Mouse (Mus musculus): Measurements from ENCODE around the gene Ehd4. TPM values are rescaled to one million over a fixed set of nuclear protein-coding genes. Genes with fewer than 3 reads are reported as not detected.

The Ehd4 gene
- total and polyA plus RNA-seq, 3 experiments = 8.1 to 27.7 (median 9.8) TPM

DNA sequence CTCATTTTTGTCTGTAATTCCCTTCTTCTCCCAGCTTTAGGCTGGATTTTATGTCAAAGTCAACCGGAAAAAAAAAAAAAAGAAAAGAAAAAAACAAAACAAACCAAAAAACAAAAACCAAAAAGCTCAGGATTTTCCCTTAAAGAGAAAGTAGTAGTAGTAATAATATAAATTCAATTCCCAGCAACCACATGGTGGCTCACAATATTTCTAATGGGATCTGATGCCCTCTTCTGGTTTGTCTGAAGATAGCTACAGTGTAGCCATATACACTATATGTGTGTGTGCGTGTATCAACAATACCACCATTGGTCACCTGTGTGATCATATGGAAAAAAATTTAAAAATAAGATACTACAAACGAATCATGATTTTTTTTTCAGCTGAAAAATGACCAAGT, 15.0 kb upstream of the Ehd4 start:
- dilution Hi-C loops (cut with MboI; ENCODE audit: extremely low pct_ligation_motif_present, extremely low pct_unique_long_range_greater_than_20kb, low sequenced_read_pairs) (no loop called here), in situ Hi-C loops (cut with MboI; ENCODE audit: low pct_ligation_motif_present, low pct_unique_long_range_greater_than_20kb, low sequenced_read_pairs) (no loop called here)
- TF ChIP-seq JUND (conservative IDR thresholded peaks at IDR 0.05; ENCODE audit: low read depth, low read length) (no peak), GABPA (IDR thresholded peaks at IDR 0.05; ENCODE audit: insufficient replicate concordance, low read depth, low read length) (no peak), ZNF384 (IDR thresholded peaks at IDR 0.05; ENCODE audit: low read depth, low read length) (no peak), NRF1 (IDR thresholded peaks at IDR 0.05; ENCODE audit: low read depth, low read length) (no peak), CTCF (conservative IDR thresholded peaks at IDR 0.05 in 1 of 2, IDR thresholded peaks at IDR 0.05 in 1 of 2; ENCODE audit: low read depth in 2 of 2, low read length in 2 of 2) (peak in 1 of 2 experiments; percentile 65; a peak in 2 of 4 replicates), USF1 (IDR thresholded peaks at IDR 0.05; ENCODE audit: low read depth, low read length) (no peak), JUN (IDR thresholded peaks at IDR 0.05; ENCODE audit: insufficient read depth, low read depth, low read length) (no peak), ZMIZ1 (IDR thresholded peaks at IDR 0.05; ENCODE audit: low read depth, low read length) (no peak), CHD2 (IDR thresholded peaks at IDR 0.05; ENCODE audit: low read length) (no peak), ETS1 (conservative IDR thresholded peaks at IDR 0.05; ENCODE audit: low read depth, low read length) (no peak), SMC3 (IDR thresholded peaks at IDR 0.05; ENCODE audit: low read depth, low read length) (peak; percentile 34), TCF12 (IDR thresholded peaks at IDR 0.05; ENCODE audit: low read depth, low read length) (no peak), RAD21 (IDR thresholded peaks at IDR 0.05; ENCODE audit: low read depth, low read length) (peak; percentile 52), MYC (IDR thresholded peaks at IDR 0.05; ENCODE audit: low read depth, low read length) (peak; percentile 69), MAFK (IDR thresholded peaks at IDR 0.05; ENCODE audit: insufficient replicate concordance, low read length) (no peak)
- H3K36me3 ChIP-seq (replicated peaks in 1 of 2; ENCODE audit: control insufficient read depth in 1 of 2, insufficient read depth in 1 of 2, low read length in 1 of 2) = no peaks in the 10 kb centered on the region
- no peak overlapping the region for H3K4me2 ChIP-seq (ENCODE audit: insufficient read depth, low read depth, poor library complexity, severe bottlenecking)
- no peak overlapping the region for H3K4me3 ChIP-seq (replicated peaks in 1 of 3; ENCODE audit: low read depth in 2 of 3, low read length in 2 of 3, poor library complexity in 1 of 3)
- no peak for DNase-seq (ENCODE audit: extremely low read depth)
- H3K27ac ChIP-seq (ENCODE audit: insufficient read depth, low read depth) = no peak overlapping the region
- peaks cover 5% of the 10 kb centered on the region for H3K27me3 ChIP-seq (replicated peaks)
- H3K79me2 ChIP-seq (replicated peaks; ENCODE audit: control insufficient read depth, extremely low read depth, insufficient read depth, poor library complexity, severe bottlenecking) = no peaks in the 10 kb centered on the region
- no peaks in the 10 kb centered on the region for H3K4me1 ChIP-seq (ENCODE audit: control insufficient read depth in 1 of 2, insufficient read depth in 2 of 2)
- no peak overlapping the region for H3K9ac ChIP-seq (ENCODE audit: insufficient read depth, low read depth)
- H3K9me3 ChIP-seq (replicated peaks; ENCODE audit: low read length) = no peaks in the 10 kb centered on the region

DNA sequence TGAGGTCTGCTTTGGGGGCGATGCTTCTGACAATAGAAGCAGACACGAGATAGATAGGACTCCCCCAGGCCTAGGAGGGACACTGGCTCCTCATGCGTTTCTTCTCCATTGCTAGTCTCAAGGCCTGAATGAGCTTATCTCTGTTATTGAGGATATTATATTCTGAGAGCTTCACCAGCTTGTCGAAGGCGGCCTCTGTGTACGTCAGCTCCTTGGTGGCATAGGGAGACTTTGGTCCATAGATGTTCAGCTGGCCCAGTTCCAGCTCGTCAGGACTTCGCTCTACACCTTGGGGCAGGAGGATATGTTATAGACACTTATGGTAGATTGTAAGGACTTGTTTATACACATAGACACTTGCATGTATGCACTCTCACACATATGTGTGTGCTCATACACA, 13.4 kb upstream of the Ehd4 start:
- H3K27ac ChIP-seq (ENCODE audit: insufficient read depth, low read depth) = no peak overlapping the region
- dilution Hi-C loops (cut with MboI; ENCODE audit: extremely low pct_ligation_motif_present, extremely low pct_unique_long_range_greater_than_20kb, low sequenced_read_pairs) = no loop called here
- H3K9me3 ChIP-seq (replicated peaks; ENCODE audit: low read length) = no peaks in the 10 kb centered on the region
- no peaks in the 10 kb centered on the region for H3K4me1 ChIP-seq (ENCODE audit: control insufficient read depth in 1 of 2, insufficient read depth in 2 of 2)
- no peak for TF ChIP-seq USF1 (IDR thresholded peaks at IDR 0.05; ENCODE audit: low read depth, low read length)
- no peak for TF ChIP-seq MYC (IDR thresholded peaks at IDR 0.05; ENCODE audit: low read depth, low read length)
- no peak for TF ChIP-seq GABPA (IDR thresholded peaks at IDR 0.05; ENCODE audit: insufficient replicate concordance, low read depth, low read length)
- no peak for TF ChIP-seq ELF1 (IDR thresholded peaks at IDR 0.05; ENCODE audit: low read depth, low read length)
- TF ChIP-seq TBP (conservative IDR thresholded peaks at IDR 0.05; ENCODE audit: low read depth, low read length) = no peak
- TF ChIP-seq E2F4 (IDR thresholded peaks at IDR 0.05; ENCODE audit: insufficient replicate concordance, low read depth, low read length) = no peak
- no peak for TF ChIP-seq JUN (IDR thresholded peaks at IDR 0.05; ENCODE audit: insufficient read depth, low read depth, low read length)
- no peak for TF ChIP-seq NRF1 (IDR thresholded peaks at IDR 0.05; ENCODE audit: low read depth, low read length)
- no peak for TF ChIP-seq EP300 (IDR thresholded peaks at IDR 0.05; ENCODE audit: low read length)
- no peak for TF ChIP-seq BHLHE40 (IDR thresholded peaks at IDR 0.05; ENCODE audit: low read depth, low read length)
- in situ Hi-C loops (cut with MboI; ENCODE audit: low pct_ligation_motif_present, low pct_unique_long_range_greater_than_20kb, low sequenced_read_pairs) = no loop called here
- no peak for DNase-seq (ENCODE audit: extremely low read depth)
- no peaks in the 10 kb centered on the region for H3K36me3 ChIP-seq (replicated peaks in 1 of 2; ENCODE audit: control insufficient read depth in 1 of 2, insufficient read depth in 1 of 2, low read length in 1 of 2)
- H3K4me3 ChIP-seq (replicated peaks in 1 of 3; ENCODE audit: low read depth in 2 of 3, low read length in 2 of 3, poor library complexity in 1 of 3) = no peak overlapping the region
- no peaks in the 10 kb centered on the region for H3K79me2 ChIP-seq (replicated peaks; ENCODE audit: control insufficient read depth, extremely low read depth, insufficient read depth, poor library complexity, severe bottlenecking)
- no peak overlapping the region for H3K9ac ChIP-seq (ENCODE audit: insufficient read depth, low read depth)
- H3K4me2 ChIP-seq (ENCODE audit: insufficient read depth, low read depth, poor library complexity, severe bottlenecking) = no peak overlapping the region
- H3K27me3 ChIP-seq (replicated peaks) = peaks cover 1% of the 10 kb centered on the region

Measured in CH12.LX (cell line).